Mouse (Mus musculus): ENCODE data around the gene Camta1.

DNA sequence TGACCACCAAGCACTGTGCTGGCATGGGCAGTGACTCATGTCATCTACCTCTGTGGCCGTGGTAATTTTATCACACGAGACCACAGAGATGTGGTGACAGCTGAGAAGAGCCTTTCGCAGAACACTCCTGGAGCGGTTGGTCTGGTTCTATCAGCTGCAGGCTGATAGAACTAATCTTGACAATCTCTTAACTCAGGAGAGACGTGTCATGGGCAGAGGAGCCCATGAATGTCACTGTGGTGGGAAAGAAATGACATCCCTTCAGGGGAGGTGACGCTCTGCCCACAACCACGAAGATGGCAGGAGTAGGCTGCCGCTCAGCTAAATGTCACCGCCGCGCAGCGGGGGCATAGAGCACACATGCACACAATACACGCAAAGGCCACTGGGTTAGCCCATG, 937.4 kb downstream of the Camta1 start:
- TF ChIP-seq CTCF (IDR thresholded peaks at IDR 0.05; ENCODE audit: low read depth, low read length) = no peak
- TF ChIP-seq POLR2A (IDR thresholded peaks at IDR 0.05; ENCODE audit: extremely low read depth, insufficient read depth, low read length) = no peak

Data from liver, adult 2 months (tissue).